Mouse (Mus musculus): ENCODE results near the gene Inpp5a. TPM values are rescaled to one million over a fixed set of nuclear protein-coding genes. Genes with fewer than 3 reads are reported as not detected.

Inpp5a gene
- polyA plus RNA-seq, 2 experiments from 2014 or later, result 4.8 to 6.5 TPM

- ATAC-seq, result no peak
Observed at GRCm38 (mm10) chr7:139584221-139585175, 195.6 kb downstream of the Inpp5a start.

- no peak for ATAC-seq
Observed at GRCm38 (mm10) chr7:139585183-139585821, 196.4 kb downstream of the Inpp5a start.

GRCm38 (mm10) chr7:139587919-139588318, 199.0 kb downstream of the Inpp5a start:
- no peak for ATAC-seq

GRCm38 (mm10) chr7:139590302-139590701, 201.4 kb downstream of the Inpp5a start:
- ATAC-seq, result no peak

GRCm38 (mm10) chr7:139591311-139591710, 202.4 kb downstream of the Inpp5a start:
- ATAC-seq, result no peak

- ATAC-seq, result no peak
Observed at GRCm38 (mm10) chr7:139595311-139595710, 206.4 kb downstream of the Inpp5a start.

GRCm38 (mm10) chr7:139595862-139596261, 207.0 kb downstream of the Inpp5a start:
- ATAC-seq, result no peak

GRCm38 (mm10) chr7:139610328-139610727, 221.4 kb downstream of the Inpp5a start:
- no peak for ATAC-seq

GRCm38 (mm10) chr7:139615767-139616766, 227.2 kb downstream of the Inpp5a start:
- no peak for ATAC-seq

GRCm38 (mm10) chr7:139622568-139622967, 233.7 kb downstream of the Inpp5a start:
- ATAC-seq, result no peak

GRCm38 (mm10) chr7:139625156-139625555, 236.2 kb downstream of the Inpp5a start:
- no peak for ATAC-seq

Other genes starting within 250 kb of the Inpp5a start
- gene Lrrc27, start 176.1 kb upstream of the Inpp5a start, polyA plus RNA-seq (2017; shearing (Covaris generic)), result 1 to 10 TPM; 1.2 to 1.8 TPM
- under 1 TPM; 0.42 to 0.46 TPM for gene Stk32c, start 175.8 kb upstream of the Inpp5a start, polyA plus RNA-seq (2017; shearing (Covaris generic))
- gene Pwwp2b, start 140.6 kb upstream of the Inpp5a start, polyA plus RNA-seq (2017; shearing (Covaris generic)), result 1 to 10 TPM; 2.3 to 2.9 TPM
- not detected for gene Nkx6-2, start 193.7 kb downstream of the Inpp5a start, polyA plus RNA-seq (2017; shearing (Covaris generic))